Mouse (Mus musculus) Muller cell, postnatal 12 days (primary cell): ENCODE measurements at regions not wholly inside any gene's neighbourhood (a gene's known extent, or its start where the extent isn't known, plus 50 kb on each side); places are given as distances from the start of the nearest gene placed in this dataset.

Experiments used
- DNase-seq: peaks from one replicate; pipeline ENCODE4 v3.0.0-alpha.2; 2015; ENCODE audit errors: inconsistent ontology term

GRCm38 (mm10) chr5:6179466-6179865 is 430.3 kb upstream of the Steap1 start:
- peak; percentile 16 for DNase-seq

DNA sequence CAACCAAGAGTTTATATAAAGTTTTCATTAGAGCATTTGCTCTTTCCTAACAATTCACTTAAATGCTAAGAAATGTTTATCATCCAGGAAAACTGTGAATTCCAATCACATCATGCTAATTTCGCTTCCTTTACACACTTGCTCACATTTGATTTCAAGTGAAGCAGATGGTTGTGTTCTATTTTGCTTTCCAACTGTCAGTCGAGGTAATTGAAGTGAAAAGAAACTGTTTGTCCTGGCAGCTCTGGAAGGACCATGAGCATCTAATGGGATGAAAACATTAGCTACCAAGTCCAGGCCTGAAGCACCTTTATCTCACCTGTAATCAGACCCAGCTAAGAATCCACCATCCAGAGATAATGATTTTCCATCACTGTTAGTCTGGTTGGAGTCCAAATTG is 418.9 kb upstream of the Steap1 start:
- no peak for DNase-seq

GRCm38 (mm10) chr5:6167576-6167975 is 418.4 kb upstream of the Steap1 start:
- DNase-seq, result peak; percentile 31
